Mouse (Mus musculus) bone marrow macrophage, adult 2 months (primary cell): ENCODE data around the gene Terf2ip.

Experiments
- CTCF ChIP-seq: IDR thresholded peaks from 2 replicates; pipeline ENCODE4 v1.5.1; 2012; ENCODE audit warnings: low read depth, mild to moderate bottlenecking, low read length, moderate library complexity
- POLR2A ChIP-seq: IDR thresholded peaks from 2 replicates; pipeline ENCODE4 v1.6.1; 2012; ENCODE audit warnings: mild to moderate bottlenecking, low read depth, low read length, borderline replicate concordance

DNA sequence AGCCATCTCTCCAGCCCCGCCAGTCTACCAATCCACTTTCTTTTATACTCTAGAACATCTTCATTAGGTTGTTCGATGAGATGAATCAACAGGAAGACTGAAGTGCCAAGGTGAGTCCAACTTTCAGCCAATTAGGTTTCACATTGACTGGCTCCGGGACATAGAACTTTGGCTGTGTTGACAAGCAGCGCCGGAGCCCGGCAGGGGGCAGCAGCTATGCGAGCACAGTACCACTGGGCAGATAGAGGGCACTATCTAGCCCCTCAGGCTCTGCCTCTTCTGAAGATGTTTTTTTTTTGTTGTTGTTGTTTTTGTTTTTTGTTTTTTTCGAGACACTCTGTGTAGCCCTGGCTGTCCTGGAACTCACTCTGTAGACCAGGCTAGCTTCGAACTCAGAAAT lies 40.3 kb downstream of the Terf2ip start:
- TF ChIP-seq POLR2A (no peak), CTCF (no peak)
